Mouse (Mus musculus) urinary bladder, postnatal 36 days (tissue): ENCODE results near the gene Serpina3k.
"Not testable (repeated sequence)": the region's sequence is repeated elsewhere in the genome, so short reads cannot be mapped to it uniquely, and the experiment has no call there.

Experiments used
- DNase-seq, 2 experiments: peaks; one replicate each; pipeline ENCODE4 v3.0.0; 2022; ENCODE audit warnings: low spot score in 2 of 2, mixed read lengths in 1 of 2

The Serpina3k gene

DNA sequence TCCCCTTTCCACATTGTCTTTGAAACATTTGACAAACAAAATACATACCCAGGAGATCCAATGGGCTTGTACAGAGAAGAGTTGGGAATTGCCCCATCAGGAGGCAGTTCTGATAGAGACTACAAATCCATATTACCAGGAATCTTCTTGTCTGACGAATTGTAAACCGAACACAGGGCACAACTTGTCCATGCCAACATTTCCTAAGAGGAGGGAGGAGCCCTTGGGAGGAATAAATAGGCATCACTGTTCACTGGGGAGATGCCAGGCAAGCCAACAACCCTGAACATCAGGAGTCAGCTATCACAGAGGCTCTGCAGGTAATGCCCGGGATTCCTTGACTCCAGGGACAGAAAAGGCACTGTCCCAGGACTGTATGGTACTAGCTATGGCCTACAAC, at the start of gene Serpina3k, which contains the start of gene Serpina3m:
Gene Serpina3k (plus strand): TSS at position 261 of the 400 bp plus-strand sequence.
Gene Serpina3m (plus strand): TSS at position 261 of the 400 bp plus-strand sequence.
- DNase-seq, result not testable (repeated sequence)

DNA sequence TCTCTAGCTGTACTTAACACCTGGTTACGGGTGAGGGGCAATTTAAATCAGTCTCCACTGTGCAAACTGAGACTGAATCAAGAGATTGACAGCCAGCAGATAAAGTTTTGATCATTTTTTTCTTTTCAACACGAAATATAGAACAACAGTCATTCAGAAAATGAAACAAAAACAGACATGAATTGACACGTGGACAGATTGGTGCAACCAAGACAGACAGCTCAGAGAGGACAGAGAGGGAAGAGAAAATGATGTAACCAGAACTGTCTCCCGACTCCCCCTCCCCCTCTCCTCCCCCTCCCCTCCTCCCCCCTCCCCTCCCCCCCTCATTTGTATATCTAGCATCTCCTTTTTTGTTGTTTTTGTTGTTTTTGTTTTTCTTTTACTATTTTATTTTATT, 48.4 kb upstream of the Serpina3k start:
- no peak for DNase-seq

DNA sequence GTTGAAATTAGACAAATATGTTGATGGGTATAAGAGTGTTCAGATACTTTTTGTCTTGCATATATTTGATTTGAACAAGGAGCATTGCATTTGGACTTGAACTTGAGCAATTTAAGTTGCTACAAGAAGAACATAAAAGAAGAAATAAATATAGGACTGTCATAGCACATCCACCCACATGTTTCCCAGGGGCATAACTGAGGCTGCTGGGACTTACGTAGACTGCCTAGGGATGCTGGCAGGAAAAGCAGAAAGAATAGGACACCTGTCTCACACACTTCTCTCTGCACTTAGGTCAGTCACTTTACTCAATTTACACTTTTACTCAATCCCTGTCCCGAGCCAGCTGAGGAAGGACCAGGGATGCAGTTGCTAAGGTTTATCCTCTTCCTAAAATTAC, 44.3 kb upstream of the Serpina3k start:
- no peak for DNase-seq

DNA sequence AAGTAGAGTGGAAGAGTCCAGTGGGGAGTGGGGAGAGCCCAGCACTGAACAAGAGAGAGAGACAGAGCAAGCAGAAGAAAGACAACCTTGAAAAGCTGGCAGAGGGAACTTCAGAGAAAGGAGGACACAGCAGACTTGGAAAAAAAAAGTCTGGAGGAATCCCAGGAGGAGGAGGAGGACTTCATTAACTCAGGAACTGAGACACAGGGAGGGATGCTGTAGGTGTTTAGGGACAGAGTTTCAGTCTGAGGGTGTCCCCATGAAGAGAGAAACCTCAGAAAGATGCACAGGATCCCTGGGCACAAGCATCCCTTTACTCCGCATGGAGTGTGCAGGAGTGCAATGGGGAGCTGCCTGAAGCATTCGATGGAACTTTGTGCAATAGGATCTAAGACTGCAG, 40.2 kb upstream of the Serpina3k start:
- no peak for DNase-seq

DNA sequence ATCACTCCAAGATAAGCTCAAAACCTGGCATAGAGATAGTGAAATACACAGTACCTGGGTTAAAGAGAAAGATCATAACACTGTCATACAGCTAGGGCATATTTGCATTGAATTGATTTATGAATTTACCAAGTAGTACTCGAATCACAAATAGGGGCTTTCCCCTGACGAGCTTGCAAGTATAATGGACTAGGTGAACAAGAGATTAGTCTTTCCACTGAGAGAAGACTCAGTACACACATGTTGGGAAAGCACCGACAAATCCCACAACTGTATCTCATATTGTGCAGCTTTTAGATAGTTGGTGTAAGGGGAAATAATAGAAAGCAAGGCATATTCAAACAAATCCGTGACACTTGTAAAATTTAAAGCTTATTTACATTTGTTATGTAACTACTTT, 32.3 kb upstream of the Serpina3k start:
- DNase-seq, result no peak

DNA sequence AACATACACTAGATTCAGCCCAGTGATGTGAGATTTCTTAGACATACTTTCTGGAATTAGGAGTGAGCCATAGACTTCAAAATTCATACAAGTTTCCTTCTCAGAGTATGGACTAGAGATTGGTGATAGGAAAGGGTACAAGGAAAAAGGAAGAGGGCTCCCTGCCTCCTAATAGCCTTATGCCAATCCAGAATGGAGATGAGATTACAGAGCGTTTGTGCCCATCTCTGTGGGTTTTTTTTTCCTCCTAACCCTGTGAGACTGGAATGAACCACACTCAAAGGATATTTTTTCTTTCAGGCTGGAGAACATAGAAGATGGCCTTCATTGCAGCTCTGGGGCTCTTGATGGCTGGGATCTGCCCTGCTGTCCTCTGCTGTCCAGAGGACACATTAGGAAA, 24.0 kb upstream of the Serpina3k start, which contains the start of gene Serpina3j:
Gene Serpina3j (plus strand): TSS at position 301 of the 400 bp plus-strand sequence.
- no peak for DNase-seq

DNA sequence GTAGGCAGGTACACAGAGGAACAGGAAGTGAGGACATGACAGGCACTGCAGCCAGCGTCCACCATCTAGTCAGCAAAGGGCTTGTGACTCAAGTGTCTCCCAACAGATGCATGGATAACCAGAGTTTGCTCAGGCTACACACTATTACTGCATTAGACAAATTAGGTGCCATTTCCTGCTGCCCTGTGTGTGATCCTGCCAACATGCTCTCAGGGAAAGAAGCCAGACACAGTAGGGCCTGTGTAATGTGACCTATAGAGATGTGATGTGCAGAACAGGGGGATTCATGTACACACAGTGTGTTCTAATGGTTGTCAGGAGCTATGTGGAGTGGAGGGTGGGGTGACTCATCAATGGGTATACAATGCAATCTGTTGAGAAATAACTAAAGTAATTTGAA, 15.8 kb upstream of the Serpina3k start:
- no peak for DNase-seq

DNA sequence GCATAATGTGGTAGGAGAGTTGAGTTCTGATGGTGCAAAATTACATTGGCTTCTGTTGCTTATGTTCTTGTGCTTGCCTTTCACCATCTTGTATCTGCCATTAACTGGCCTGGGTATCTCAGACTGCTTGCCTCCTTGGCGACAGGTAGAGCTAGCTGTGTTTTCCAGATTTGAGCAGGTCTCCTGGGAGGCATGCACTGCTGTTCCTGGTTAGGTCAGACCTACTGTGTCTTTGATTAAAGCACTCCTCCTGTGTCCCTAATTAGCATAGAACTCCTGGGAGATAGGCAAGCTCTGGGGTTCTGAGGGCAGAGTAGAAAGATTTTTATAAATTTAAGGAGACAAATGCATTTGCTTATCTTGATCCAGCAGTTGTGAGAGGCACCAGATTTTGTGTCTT, 6.6 kb upstream of the Serpina3k start:
- DNase-seq, result no peak

DNA sequence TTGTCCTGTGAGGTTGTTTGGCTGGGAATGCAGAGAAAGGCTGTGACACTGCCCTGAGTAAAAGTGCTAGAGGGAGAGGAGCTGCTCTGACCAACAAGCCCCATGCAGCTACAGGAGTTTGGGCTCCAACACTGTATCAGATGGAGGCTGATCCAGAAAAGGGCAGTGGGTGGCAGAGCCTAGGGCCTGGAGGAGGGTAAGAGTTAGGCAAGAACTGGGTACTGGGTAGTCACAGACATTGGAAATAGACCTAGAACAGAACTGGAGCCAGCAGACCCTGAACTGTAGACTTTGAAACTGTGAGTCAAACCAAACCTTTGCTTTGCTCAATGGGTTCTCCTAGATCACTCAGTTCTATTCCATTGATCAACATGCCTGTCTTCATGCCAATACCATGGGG, 1.4 kb upstream of the Serpina3k start:
- DNase-seq, result not testable (repeated sequence)

DNA sequence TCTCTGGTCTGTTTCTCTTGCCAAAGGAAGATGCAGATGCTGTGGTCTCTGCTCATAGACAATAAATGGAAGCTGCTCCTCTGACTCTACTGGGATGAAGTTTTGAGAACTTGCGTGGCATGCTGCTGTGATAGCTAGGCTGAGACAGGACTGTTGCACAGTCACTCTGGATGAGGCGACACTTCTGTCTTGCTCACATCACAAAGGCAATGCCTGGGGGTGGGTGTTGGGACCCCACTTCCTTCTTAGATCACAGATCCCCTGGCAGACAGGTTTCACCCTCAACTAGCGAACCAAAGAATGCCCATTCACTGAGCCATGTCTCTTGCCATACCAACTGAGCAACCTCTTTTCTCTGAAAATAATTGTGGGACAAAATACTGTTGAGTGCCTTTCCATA, 419 bp downstream of the Serpina3k start:
- no peak for DNase-seq

DNA sequence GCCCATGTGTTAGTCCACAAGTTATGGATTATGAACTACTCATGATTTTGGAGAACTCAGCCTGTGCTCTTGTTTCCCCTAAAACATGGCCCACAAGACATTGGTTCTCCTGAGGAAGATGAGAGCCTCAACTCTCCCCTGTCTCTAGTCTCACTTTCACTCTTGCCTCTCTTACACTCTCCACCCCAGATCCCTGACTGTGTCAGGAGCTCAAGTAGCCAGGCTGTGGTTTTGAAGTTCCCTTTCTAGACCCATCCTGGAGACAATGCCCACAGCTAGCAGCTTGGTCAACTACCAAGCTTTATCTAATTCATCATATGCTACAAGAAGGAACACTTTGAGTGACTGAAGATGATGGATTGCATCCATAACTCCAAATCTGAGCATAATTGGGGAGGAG, 4.2 kb downstream of the Serpina3k start:
- DNase-seq, result not testable (repeated sequence)

DNA sequence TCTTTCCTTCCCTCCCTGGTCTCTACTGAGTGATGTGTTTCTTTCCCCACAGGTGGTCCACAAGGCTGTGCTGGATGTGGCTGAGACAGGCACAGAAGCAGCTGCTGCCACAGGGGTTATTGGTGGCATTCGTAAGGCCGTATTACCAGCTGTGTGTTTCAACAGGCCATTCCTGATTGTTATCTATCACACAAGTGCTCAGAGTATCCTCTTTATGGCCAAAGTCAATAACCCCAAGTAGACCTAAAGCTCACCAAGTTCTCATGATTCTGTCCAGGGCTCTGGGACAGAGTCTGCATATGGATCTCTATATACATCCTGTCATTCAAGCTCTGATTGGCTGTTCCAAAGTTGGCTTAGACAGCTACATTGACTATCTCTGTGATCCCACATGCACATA, 6.9 kb downstream of the Serpina3k start:
- DNase-seq, result no peak

DNA sequence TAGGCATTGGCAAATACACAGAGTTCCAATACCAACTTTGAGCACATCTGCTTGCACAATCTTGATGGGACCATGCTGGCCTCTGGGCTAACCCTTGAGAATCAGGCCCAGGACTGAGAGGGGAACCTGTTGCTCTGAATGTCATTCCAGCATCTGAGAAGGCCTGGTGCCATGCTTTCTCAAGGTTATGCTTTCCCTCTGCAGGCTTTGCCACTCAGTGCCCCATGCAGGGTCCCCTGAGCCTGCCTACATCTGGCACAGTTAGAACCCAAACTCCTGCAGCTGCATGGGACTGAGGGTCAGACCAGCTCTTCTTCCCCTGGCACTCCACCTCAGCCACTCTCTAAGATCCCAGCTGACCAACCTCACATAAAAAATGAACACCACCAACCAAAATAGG, 7.4 kb downstream of the Serpina3k start:
- DNase-seq, result no peak

DNA sequence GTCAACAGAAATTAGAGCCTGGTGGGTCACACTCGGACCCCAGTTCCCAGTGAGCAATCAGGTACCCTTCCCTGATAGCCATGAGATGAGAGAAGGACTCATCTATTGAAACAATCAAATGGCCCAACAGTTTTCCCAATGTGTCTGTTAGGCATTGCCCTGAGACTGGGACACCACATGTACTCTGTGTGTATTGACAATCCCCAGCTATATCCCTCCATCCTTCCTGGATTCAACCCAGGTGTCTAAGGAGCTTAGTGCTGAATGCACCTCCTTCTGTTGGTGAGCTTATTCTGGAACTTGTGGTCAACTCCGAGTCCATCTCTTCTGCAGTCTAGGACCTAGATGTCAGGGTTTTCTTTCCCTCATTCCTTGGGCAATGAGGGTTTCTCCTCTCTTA, 8.8 kb downstream of the Serpina3k start:
- no peak for DNase-seq

DNA sequence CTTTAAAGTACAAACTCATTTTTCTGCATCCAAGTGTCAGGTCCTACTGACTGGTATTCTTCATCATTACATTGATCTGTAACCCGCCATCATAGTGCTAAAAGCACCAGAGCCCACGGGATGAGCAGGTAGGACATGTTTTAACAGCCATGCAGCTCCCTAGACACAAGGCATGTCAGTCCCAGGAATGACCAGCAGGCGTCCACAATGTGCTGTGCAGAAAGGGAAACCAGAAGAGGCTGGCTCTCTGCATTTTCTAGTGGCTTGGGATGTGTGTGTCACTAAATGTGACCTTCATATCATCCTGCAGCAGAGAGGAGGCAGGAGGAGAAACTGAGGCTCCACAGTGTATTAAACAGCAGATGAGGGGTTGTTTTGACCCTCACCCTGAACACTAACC, 13.5 kb downstream of the Serpina3k start:
- DNase-seq, result peak; percentile 62 to 71

DNA sequence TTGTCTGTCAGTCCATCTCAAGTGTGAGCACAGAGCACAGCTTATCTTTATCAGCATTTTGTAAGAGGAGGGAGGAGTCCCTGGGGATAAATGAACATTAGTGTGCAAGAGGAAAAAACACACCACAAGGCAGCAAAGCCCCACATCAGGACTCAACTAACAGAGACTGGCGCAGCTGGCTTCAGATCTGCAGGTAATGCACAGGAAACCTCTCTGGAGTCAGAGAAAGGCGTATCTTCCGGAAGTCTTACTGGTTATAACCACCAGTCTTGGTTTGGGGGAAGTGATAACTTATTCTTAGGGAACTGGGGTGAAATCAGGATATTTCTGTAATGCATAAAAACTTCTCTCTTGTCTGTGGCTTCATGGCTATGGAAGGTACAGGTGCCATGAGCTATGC, 17.7 kb downstream of the Serpina3k start:
- DNase-seq, result no peak

DNA sequence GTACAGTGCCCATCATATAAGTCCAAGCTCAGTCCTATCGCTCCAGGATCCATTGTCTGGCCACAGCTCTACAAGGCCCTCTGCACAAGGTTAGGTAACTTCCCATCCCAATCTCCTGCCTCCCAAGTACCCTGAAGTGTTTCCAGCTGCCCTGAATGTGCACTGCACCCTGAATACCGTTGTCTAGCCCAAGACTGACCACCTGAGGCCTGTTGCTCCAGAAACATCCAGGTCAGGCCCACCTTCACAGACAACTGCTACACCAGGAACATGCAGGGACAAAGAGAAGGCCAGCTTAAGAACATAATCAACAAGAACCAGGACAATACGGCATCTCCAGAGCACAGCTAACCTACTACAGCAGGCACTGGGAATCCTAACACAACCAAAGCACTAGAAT, 31.7 kb downstream of the Serpina3k start:
- DNase-seq, result no peak

DNA sequence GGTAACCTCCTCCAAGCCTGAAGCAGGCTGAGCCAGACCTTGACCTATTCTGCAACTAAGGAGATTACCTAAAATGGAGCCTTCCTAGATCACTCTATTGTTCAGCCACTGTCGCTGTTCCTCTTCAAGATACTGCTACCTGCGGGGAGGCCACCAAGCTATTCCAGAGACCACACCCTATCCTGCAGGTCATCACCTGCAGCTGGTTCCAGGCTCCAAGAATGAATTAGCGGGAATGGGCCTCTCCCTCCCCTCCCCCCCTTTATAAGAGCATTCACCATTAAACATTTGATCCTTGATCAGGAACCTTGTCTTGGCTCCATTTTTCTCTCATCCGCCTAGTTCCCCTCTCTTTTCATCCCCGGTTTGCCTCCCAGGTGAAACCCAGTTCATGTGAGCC, 38.9 kb downstream of the Serpina3k start:
- DNase-seq, result not testable (repeated sequence)

DNA sequence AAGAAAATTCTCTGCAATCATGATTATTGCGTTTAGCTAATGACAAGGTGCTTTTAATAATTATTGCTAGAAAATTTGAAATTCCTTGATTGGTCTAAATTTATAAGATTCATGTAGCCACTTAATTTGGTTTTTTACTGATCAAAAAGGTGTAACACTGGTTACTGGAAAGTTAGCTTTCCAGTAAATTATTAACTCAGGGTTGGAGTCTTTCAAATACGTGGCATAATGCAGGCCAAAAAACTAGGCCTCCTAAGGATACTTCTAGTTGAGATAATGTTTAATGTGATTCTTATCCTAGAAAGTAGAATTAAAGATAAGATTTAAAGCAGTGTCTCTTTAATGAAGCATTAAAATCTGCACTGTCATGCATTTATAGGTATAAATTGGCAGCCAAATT, 40.1 kb downstream of the Serpina3k start:
- DNase-seq, result not testable (repeated sequence)

DNA sequence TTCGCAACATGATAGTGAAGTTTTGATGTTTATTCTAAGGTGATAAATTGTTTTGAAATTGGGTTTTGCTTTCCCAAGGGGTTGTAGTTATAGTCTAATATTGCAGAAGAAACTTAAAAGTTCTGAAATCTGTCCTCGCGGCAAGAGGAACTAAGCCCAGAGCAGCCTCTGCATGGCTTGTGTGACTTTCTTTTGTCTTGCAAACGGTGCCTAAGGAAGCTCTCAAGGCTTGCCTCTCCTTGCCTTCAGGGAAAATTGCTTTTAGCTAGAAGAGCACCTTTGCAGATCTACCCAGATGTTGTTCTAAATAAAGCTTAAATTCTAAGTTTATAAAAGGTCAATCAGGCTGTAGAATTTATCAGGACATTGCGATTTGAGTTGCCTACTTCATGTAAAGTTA, 40.5 kb downstream of the Serpina3k start:
- DNase-seq, result not testable (repeated sequence)

DNA sequence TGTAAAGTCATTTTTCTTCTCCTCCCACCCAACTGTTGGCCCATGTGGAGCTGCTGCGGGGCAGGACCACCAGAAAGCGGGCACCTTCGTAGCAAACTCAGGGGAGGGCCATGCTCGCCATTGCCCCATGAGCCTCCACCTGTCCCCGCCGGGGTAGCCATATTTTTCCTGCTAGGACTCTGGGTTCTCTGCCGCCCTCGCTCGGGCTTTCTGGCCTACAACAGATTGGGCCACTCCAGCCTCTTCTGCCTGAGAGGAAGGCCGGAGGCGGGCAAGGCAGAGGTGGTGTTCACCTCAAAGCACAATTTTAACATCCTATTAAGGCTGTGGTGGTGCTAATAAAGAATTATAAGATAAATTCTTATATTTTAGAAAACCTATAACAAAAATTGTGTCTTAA, 41.6 kb downstream of the Serpina3k start:
- DNase-seq, result no peak

DNA sequence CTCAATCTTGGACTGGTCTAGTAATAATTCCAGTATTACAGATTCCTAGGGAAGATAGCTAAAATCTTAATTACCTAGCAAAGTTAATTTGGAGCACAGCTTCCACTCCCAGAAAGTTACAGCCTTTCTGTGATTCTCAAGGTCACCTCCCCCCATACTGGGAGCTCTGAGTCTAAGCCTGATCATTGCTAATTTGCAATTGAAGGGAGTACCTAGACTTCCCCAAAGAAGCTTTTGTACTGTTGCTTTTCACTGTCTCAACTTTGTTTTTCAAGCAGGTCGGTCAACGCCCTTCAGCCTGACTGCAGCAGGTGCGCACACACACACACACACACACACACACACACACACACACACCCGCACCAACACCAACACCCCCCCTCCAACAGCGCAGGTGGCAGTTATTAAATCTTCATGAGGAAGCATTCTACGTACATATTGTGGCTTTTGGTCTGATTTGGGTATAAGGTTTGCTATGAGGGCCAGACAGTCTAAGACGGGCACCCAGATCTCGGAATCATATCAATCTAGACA, 42.9 kb downstream of the Serpina3k start:
- DNase-seq, result not testable (repeated sequence)

DNA sequence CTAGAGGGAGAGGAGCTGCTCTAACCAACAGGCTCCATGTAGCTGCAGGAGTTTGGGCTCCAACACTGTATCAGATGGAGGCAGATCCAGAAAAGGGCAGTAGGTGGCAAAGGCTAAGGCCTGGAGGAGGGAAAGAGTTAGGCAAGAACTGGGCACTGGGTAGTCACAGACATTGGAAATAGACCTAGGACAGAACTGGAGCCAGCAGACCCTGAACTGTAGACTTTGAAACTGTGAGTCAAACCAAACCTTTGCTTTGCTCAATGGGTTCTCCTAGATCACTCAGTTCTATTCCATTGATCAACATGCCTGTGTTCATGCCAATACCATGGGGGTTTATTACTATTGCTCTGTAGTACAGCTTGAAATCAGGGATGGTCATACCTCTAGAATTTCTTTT, 47.7 kb downstream of the Serpina3k start:
- DNase-seq, result not testable (repeated sequence)

DNA sequence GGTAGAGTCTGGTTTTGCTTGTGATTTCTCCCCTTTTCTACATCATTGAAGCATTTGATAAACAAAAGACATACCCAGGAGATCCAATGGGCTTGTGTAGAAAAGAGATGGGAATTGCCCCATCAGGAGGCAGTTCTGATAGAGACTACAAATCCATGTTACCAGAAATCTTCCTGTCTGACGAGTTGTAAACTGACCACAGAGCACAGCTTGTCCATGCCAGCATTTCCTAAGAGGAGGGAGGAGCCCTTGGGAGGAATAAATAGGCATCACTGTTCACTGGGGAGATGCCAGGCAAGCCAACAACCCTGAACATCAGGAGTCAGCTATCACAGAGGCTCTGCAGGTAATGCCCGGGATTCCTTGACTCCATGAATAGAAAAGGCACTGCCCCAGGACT, 48.6 kb downstream of the Serpina3k start:
- not testable (repeated sequence) for DNase-seq
